15 mouse cellular contexts compared by ENCODE assay signal in genomic region chr17:4612136-4612535, GRCm38 (mm10).
DNase-seq lines count a peak whose midpoint lies in the region; ATAC-seq and TF ChIP-seq lines count a peak whose summit lies in the region.
"Had no signal": no experiment of that assay in that cellular context is flagged by ENCODE, and none has a peak within 500 bp of the region (broad histone marks: within the 10 kb centered on the region; RNA-seq: fewer than 3 reads in every experiment).

No protein-coding gene starts in this region.

- 31% methylated on average over 10 of the region's 10 CpGs for WGBS in heart, embryonic 14.5 days
- WGBS in thymus, adult 2 months, result 77% methylated on average over 10 of the region's 10 CpGs

- no peak for TF ChIP-seq POLR2A in thymus, adult 2 months (IDR thresholded peaks at IDR 0.05; ENCODE audit: control insufficient read depth, extremely low read depth, insufficient read depth, low read length, poor library complexity)

- H3K9me3 ChIP-seq in heart, embryonic 14.5 days (ENCODE audit: control insufficient read depth, low read length), result 0 out of 2 replicates have a peak, but pooled peaks cover 5% of the 10 kb centered on the region
- H3K9me3 ChIP-seq: limb, embryonic 10.5 days had no signal

- H3K4me3 ChIP-seq in heart, embryonic 14.5 days (ENCODE audit: control insufficient read depth in 1 of 2, insufficient read depth in 1 of 2, low read depth in 1 of 2, low read length in 2 of 2), result no peak overlapping the region
- H3K4me3 ChIP-seq in thymus, adult 2 months (ENCODE audit: control insufficient read depth, insufficient read depth, low read length), result no peak overlapping the region
- H3K4me3 ChIP-seq: forebrain, embryonic 10.5 days; limb, embryonic 10.5 days had no signal

- no peak for ATAC-seq in heart, embryonic 14.5 days (ENCODE audit: insufficient number of reproducible peaks, insufficient read depth, low FRiP score, low read depth)

- TF ChIP-seq CTCF in thymus, adult 2 months (IDR thresholded peaks at IDR 0.05; ENCODE audit: borderline replicate concordance, control insufficient read depth, extremely low read depth, insufficient read depth, low read length, poor library complexity), result no peak

- DNase-seq in gastrocnemius, adult 18-20 months (ENCODE audit: low spot score), result peak; percentile 69
- no peak for DNase-seq in gastrocnemius, postnatal 10 days
- peak; percentile 2 for DNase-seq in lung, postnatal 10 days
- no peak for DNase-seq in lung, postnatal 14 days
- DNase-seq in skeletal muscle tissue, adult 2 months (ENCODE audit: low read depth, low spot score), result peak; percentile 89
- no peak for DNase-seq in MN1 (ENCODE audit: low spot score)
- no peak for DNase-seq in thymus, adult 2 months
- DNase-seq: cerebellum, adult 11 months; kidney, postnatal 10 days; right cerebral cortex, postnatal 25 days; thymus, postnatal 4 days had no signal

- peaks cover 0 to 5% of the 10 kb centered on the region in 2 experiments; a peak in 1 of 4 replicates for H3K4me1 ChIP-seq in heart, embryonic 14.5 days (ENCODE audit: control insufficient read depth in 2 of 2, insufficient read depth in 2 of 2, low read length in 2 of 2)
- H3K4me1 ChIP-seq in thymus, adult 2 months (replicated peaks; ENCODE audit: control insufficient read depth, insufficient read depth, low read length), result no peaks in the 10 kb centered on the region
- H3K4me1 ChIP-seq: forebrain, embryonic 10.5 days; limb, embryonic 10.5 days had no signal

- H3K9ac ChIP-seq in heart, embryonic 14.5 days (ENCODE audit: low read length), result no peak overlapping the region

- H3K4me2 ChIP-seq in heart, embryonic 14.5 days (ENCODE audit: low read length), result peak overlapping the region; percentile 25; the same call in 1 of the 2 replicates
- H3K4me2 ChIP-seq: midbrain, embryonic 11.5 days had no signal

- no peaks in the 10 kb centered on the region for H3K27me3 ChIP-seq in heart, embryonic 14.5 days (ENCODE audit: control insufficient read depth, insufficient read depth, low read length)
- H3K27me3 ChIP-seq in thymus, adult 2 months (ENCODE audit: control insufficient read depth, insufficient read depth, low read length), result no peaks in the 10 kb centered on the region

- H3K36me3 ChIP-seq in heart, embryonic 14.5 days (ENCODE audit: control insufficient read depth, insufficient read depth, low read length), result no peaks in the 10 kb centered on the region
- H3K36me3 ChIP-seq in thymus, adult 2 months (ENCODE audit: control insufficient read depth, insufficient read depth, low read length), result no peaks in the 10 kb centered on the region
- H3K36me3 ChIP-seq: forebrain, embryonic 10.5 days; limb, embryonic 10.5 days had no signal

- H3K27ac ChIP-seq in heart, embryonic 14.5 days (replicated peaks in 1 of 2; ENCODE audit: control insufficient read depth in 1 of 2, insufficient read depth in 1 of 2, low read depth in 2 of 2, low read length in 2 of 2), result no peak overlapping the region
- H3K27ac ChIP-seq in thymus, adult 2 months (ENCODE audit: control insufficient read depth, insufficient read depth, low read length), result no peak overlapping the region
- H3K27ac ChIP-seq: forebrain, embryonic 10.5 days; limb, embryonic 10.5 days had no signal

Comparison
In these comparisons a context has a peak if more than half of its experiments do, and no peak if none do; other contexts are left out.
1. DNase-seq: peak in gastrocnemius, adult 18-20 months (single experiment), lung, postnatal 10 days (single experiment) and skeletal muscle tissue, adult 2 months (single experiment); none in gastrocnemius, postnatal 10 days (single experiment), lung, postnatal 14 days (single experiment), MN1 (single experiment) and thymus, adult 2 months (single experiment).